Mouse (Mus musculus) regulatory T cell (primary cell): Measurements from ENCODE around the gene Barhl1.

Experiments used
- in situ Hi-C: fragments of 300-600 bp; cut with MboI, MseI; formaldehyde crosslinking; loops from one replicate; pipeline ENCODE4 v1.15.1; 2025; ENCODE audit warnings: high pct_unique_total_duplicates

Barhl1 gene

DNA sequence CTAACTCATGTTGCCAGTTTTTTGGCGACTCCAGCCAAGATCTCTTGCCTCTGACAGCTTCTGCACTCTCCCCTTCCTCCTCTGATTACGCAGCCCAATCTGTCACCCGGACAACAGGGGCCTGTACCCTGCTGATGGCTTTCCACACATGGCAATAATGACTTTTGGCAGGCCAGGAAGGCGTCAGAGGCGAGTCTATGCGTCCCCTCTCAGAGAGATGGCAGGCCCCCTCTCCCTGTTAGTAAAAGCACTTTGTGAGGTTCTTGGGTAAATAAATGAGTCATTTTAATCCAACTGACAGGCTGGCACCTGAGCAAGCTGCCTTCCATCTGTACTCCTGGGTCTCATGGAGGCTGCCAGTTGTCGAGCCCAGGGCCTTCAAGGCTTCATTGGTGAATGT, 49.0 kb downstream of the Barhl1 start:
- in situ Hi-C loops = no loop called here

- in situ Hi-C loops = no loop called here
These were observed 52.6 kb downstream of the Barhl1 start for GRCm38 (mm10) chr2:28863857-28864256.

DNA sequence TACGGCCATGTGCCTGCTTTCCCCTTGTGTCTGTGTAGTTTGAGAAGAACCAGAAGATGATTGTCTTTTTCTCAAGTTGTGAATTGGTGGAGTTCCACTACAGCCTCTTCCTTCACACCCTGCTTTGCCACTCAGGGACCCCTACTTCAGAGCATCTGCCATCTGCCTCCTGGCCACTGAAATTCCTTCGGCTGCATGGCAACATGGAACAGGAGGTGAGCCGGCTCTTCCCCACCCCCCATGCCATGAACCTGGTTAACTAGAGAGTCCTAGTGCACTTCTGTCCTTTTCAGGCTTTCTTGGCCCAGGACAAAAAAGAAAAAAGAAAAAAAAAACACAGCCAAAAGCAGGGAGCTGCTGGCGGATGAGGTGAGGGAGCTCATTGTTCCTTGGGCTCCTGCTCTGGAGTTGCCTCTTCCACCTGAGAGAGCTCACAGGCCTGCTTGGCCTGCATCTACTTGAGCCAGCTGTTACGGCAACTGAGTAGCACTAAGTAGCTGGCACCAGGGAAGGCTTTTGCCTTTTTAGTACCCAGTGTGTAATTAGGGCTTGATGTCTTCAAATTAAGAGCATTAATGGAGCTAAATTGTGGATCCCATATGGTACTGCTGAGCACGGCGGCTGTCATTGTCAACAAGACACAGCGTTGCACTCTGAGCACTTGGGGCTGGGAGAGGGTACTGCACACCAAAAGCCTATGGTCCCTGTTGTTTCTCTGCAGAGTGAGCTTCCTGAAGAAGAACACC, 55.6 kb downstream of the Barhl1 start:
- in situ Hi-C loops = no loop called here

GRCm38 (mm10) chr2:28859303-28859702, 57.2 kb downstream of the Barhl1 start:
- in situ Hi-C loops = no loop called here
